Mouse (Mus musculus) MEL (cell line): Measurements from ENCODE around the gene Snrpd2.

Experiments
- CHD2 ChIP-seq: IDR thresholded peaks from 2 replicates; pipeline ENCODE4 v1.6.1; 2011; ENCODE audit warnings: low read length, improper control_type of control experiment
- CTCF ChIP-seq, 3 experiments: IDR thresholded peaks in 2 of 3; conservative IDR thresholded peaks in 1 of 3; 2 replicates each; pipeline ENCODE4 v1.5.1; 2011 to 2012; ENCODE audit warnings: low read length in 3 of 3, low read depth in 2 of 3, mild to moderate bottlenecking in 2 of 3, improper control_type of control experiment in 1 of 3, inconsistent platforms in 1 of 3, mixed read lengths in 1 of 3, moderate library complexity in 1 of 3; ENCODE audit not compliant: control insufficient read depth in 1 of 3, insufficient read depth in 1 of 3, poor library complexity in 1 of 3, severe bottlenecking in 1 of 3
- GATA1 ChIP-seq: IDR thresholded peaks from 2 replicates; pipeline ENCODE4 v1.6.1; 2011; ENCODE audit warnings: low read depth, low read length, improper control_type of control experiment
- JUND ChIP-seq: IDR thresholded peaks from 2 replicates; pipeline ENCODE4 v1.6.1; 2011; ENCODE audit warnings: low read depth, mild to moderate bottlenecking, improper control_type of control experiment, low read length
- MAZ ChIP-seq: IDR thresholded peaks from 2 replicates; pipeline ENCODE4 v1.6.1; 2012; ENCODE audit warnings: low read depth, mild to moderate bottlenecking, inconsistent platforms, low read length, improper control_type of control experiment
- MXI1 ChIP-seq: IDR thresholded peaks from 2 replicates; pipeline ENCODE4 v1.6.1; 2011; ENCODE audit warnings: mild to moderate bottlenecking, low read depth, low read length, improper control_type of control experiment
- POLR2A ChIP-seq, 2 experiments: IDR thresholded peaks; 2 replicates each; pipeline ENCODE4 v1.6.1; 2011 to 2012; ENCODE audit warnings: low read length in 2 of 2, mild to moderate bottlenecking in 2 of 2, control low read depth in 1 of 2, improper control_type of control experiment in 1 of 2, low read depth in 1 of 2, moderate library complexity in 1 of 2; ENCODE audit not compliant: control insufficient read depth in 1 of 2, insufficient read depth in 1 of 2, poor library complexity in 1 of 2
- RCOR1 ChIP-seq: IDR thresholded peaks from 2 replicates; pipeline ENCODE4 v1.6.1; 2012; ENCODE audit warnings: low read depth, mild to moderate bottlenecking, inconsistent platforms, low read length, improper control_type of control experiment
- TCF12 ChIP-seq: IDR thresholded peaks from 2 replicates; pipeline ENCODE4 v1.6.1; 2014; ENCODE audit warnings: low read depth, mild to moderate bottlenecking, inconsistent platforms, low read length, improper control_type of control experiment, moderate library complexity
- UBTF ChIP-seq: IDR thresholded peaks from 2 replicates; pipeline ENCODE4 v1.6.1; 2012; ENCODE audit warnings: low read depth, mild to moderate bottlenecking, inconsistent platforms, low read length, improper control_type of control experiment, moderate library complexity, borderline replicate concordance; ENCODE audit not compliant: insufficient read depth
- USF1 ChIP-seq: IDR thresholded peaks from 2 replicates; pipeline ENCODE4 v1.6.1; 2014; ENCODE audit warnings: low read depth, mild to moderate bottlenecking, inconsistent platforms, low read length, improper control_type of control experiment, moderate library complexity
- USF2 ChIP-seq, 2 experiments: IDR thresholded peaks; 2 replicates each; pipeline ENCODE4 v1.6.1; 2011 to 2012; ENCODE audit warnings: improper control_type of control experiment in 2 of 2, low read length in 2 of 2, borderline replicate concordance in 1 of 2, inconsistent platforms in 1 of 2, low read depth in 1 of 2, mild to moderate bottlenecking in 1 of 2; ENCODE audit not compliant: insufficient read depth in 1 of 2
- ZC3H11A ChIP-seq: IDR thresholded peaks from 2 replicates; pipeline ENCODE4 v1.6.1; 2012; ENCODE audit warnings: low read depth, mild to moderate bottlenecking, inconsistent platforms, low read length, improper control_type of control experiment
- ZKSCAN1 ChIP-seq: IDR thresholded peaks from 2 replicates; pipeline ENCODE4 v1.6.1; 2012; ENCODE audit warnings: low read depth, mild to moderate bottlenecking, inconsistent platforms, low read length, improper control_type of control experiment, moderate library complexity

DNA sequence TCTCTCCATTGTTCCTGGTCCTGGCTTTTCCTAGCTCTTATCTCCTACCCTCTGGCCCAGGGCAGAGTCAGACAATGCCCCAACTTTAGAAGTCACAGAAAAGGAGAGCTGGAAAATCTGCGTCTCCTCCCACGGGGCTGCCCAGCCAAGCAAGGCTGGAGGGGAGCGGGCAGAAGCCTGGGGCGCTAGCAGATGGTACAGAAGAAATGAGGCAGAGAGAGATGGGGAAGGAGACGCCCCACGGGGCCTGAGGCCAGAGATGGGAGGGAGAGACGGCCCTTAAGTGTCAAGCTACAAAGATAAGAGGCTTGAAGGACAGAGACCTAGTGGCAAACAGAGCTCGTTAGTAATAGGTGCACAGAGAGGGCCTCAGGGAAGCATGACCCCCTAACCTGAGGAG, 22.3 kb downstream of the Snrpd2 start:
- TF ChIP-seq MXI1 (no peak), UBTF (no peak), USF1 (no peak), USF2 (IDR thresholded peaks at IDR 0.05; ENCODE audit: borderline replicate concordance in 1 of 2, insufficient read depth in 1 of 2, low read depth in 1 of 2, low read length in 2 of 2) (no peak), POLR2A (IDR thresholded peaks at IDR 0.05; ENCODE audit: control insufficient read depth in 1 of 2, insufficient read depth in 1 of 2, low read depth in 1 of 2, low read length in 2 of 2, poor library complexity in 1 of 2) (no peak), ZC3H11A (no peak), ZKSCAN1 (no peak), TCF12 (no peak), GATA1 (no peak), MAZ (no peak), JUND (no peak), CTCF (IDR thresholded peaks at IDR 0.05 in 2 of 3, conservative IDR thresholded peaks at IDR 0.05 in 1 of 3; ENCODE audit: control insufficient read depth in 1 of 3, insufficient read depth in 1 of 3, low read depth in 2 of 3, low read length in 3 of 3, poor library complexity in 1 of 3, severe bottlenecking in 1 of 3) (no peak), RCOR1 (no peak), CHD2 (no peak)
